Mouse (Mus musculus): ENCODE measurements at regions not wholly inside any gene's neighbourhood (a gene's known extent, or its start where the extent isn't known, plus 50 kb on each side); places are given as distances from the start of the nearest gene placed in this dataset.
"Not testable (repeated sequence)": the region's sequence is repeated elsewhere in the genome, so short reads cannot be mapped to it uniquely, and the experiment has no call there.

DNA sequence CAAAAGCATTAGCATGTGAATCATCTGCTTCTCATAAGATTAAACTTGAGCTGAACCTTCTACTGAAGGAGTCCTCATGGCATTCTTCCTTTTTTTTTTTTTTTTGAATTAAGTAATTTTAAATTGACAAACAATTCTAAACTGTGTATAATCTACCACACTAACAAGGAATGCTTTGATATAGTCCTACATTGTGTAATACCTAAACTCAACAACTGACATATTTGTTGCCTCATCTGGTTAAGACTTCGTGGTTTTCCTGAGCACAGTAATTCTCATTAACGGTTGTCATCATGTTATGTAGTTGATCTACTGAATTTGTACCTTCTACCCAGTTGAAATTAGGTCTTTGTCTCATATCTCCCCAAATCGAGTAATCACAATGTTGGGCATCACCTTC lies 83.9 kb upstream of the Hcrtr2 start:
- H3K4me2 ChIP-seq (ENCODE audit: insufficient read depth, low read depth, poor library complexity, severe bottlenecking) = no peak overlapping the region
- H3K9ac ChIP-seq (ENCODE audit: insufficient read depth, low read depth) = no peak overlapping the region
- dilution Hi-C loops (cut with MboI; ENCODE audit: extremely low pct_ligation_motif_present, extremely low pct_unique_long_range_greater_than_20kb, low sequenced_read_pairs) = no loop called here
- no peak for DNase-seq (ENCODE audit: extremely low read depth)
- in situ Hi-C loops (cut with MboI; ENCODE audit: low pct_ligation_motif_present, low pct_unique_long_range_greater_than_20kb, low sequenced_read_pairs) = no loop called here
- H3K79me2 ChIP-seq (replicated peaks; ENCODE audit: control insufficient read depth, extremely low read depth, insufficient read depth, poor library complexity, severe bottlenecking) = no peaks in the 10 kb centered on the region
- H3K27me3 ChIP-seq (replicated peaks) = no peaks in the 10 kb centered on the region
- H3K36me3 ChIP-seq (replicated peaks in 1 of 2; ENCODE audit: control insufficient read depth in 1 of 2, insufficient read depth in 1 of 2, low read length in 1 of 2) = no peaks in the 10 kb centered on the region
- no peak for TF ChIP-seq USF2 (conservative IDR thresholded peaks at IDR 0.05; ENCODE audit: low read depth, low read length)
- TF ChIP-seq E2F4 (IDR thresholded peaks at IDR 0.05; ENCODE audit: insufficient replicate concordance, low read depth, low read length) = no peak
- TF ChIP-seq HCFC1 (IDR thresholded peaks at IDR 0.05; ENCODE audit: low read depth, low read length) = no peak
- TF ChIP-seq RCOR1 (conservative IDR thresholded peaks at IDR 0.05; ENCODE audit: low read depth, low read length) = no peak
- TF ChIP-seq BHLHE40 (IDR thresholded peaks at IDR 0.05; ENCODE audit: low read depth, low read length) = no peak
- TF ChIP-seq PAX5 (IDR thresholded peaks at IDR 0.05; ENCODE audit: low read length) = no peak
- TF ChIP-seq MAZ (IDR thresholded peaks at IDR 0.05; ENCODE audit: low read depth, low read length) = no peak
- TF ChIP-seq TBP (conservative IDR thresholded peaks at IDR 0.05; ENCODE audit: low read depth, low read length) = no peak
- TF ChIP-seq POLR2AphosphoS2 (IDR thresholded peaks at IDR 0.05; ENCODE audit: low read depth, low read length) = no peak
- no peak for TF ChIP-seq MAX (IDR thresholded peaks at IDR 0.05; ENCODE audit: low read length)
- TF ChIP-seq CTCF (conservative IDR thresholded peaks at IDR 0.05 in 1 of 2, IDR thresholded peaks at IDR 0.05 in 1 of 2; ENCODE audit: low read depth in 2 of 2, low read length in 2 of 2) = no peak
- TF ChIP-seq ZNF384 (IDR thresholded peaks at IDR 0.05; ENCODE audit: low read depth, low read length) = no peak
- TF ChIP-seq ZC3H11A (IDR thresholded peaks at IDR 0.05; ENCODE audit: low read depth, low read length) = no peak
- TF ChIP-seq ELF1 (IDR thresholded peaks at IDR 0.05; ENCODE audit: low read depth, low read length) = no peak
- TF ChIP-seq MEF2A (IDR thresholded peaks at IDR 0.05; ENCODE audit: borderline replicate concordance, low read depth, low read length) = no peak
- TF ChIP-seq MXI1 (IDR thresholded peaks at IDR 0.05; ENCODE audit: low read depth, low read length) = no peak
- TF ChIP-seq MYC (IDR thresholded peaks at IDR 0.05; ENCODE audit: low read depth, low read length) = no peak
- H3K4me1 ChIP-seq (ENCODE audit: control insufficient read depth in 1 of 2, insufficient read depth in 2 of 2) = no peaks in the 10 kb centered on the region
- H3K27ac ChIP-seq (ENCODE audit: insufficient read depth, low read depth) = no peak overlapping the region
- H3K9me3 ChIP-seq (replicated peaks; ENCODE audit: low read length) = no peaks in the 10 kb centered on the region
- H3K4me3 ChIP-seq (replicated peaks in 1 of 3; ENCODE audit: low read depth in 2 of 3, low read length in 2 of 3, poor library complexity in 1 of 3) = no peak overlapping the region

DNA sequence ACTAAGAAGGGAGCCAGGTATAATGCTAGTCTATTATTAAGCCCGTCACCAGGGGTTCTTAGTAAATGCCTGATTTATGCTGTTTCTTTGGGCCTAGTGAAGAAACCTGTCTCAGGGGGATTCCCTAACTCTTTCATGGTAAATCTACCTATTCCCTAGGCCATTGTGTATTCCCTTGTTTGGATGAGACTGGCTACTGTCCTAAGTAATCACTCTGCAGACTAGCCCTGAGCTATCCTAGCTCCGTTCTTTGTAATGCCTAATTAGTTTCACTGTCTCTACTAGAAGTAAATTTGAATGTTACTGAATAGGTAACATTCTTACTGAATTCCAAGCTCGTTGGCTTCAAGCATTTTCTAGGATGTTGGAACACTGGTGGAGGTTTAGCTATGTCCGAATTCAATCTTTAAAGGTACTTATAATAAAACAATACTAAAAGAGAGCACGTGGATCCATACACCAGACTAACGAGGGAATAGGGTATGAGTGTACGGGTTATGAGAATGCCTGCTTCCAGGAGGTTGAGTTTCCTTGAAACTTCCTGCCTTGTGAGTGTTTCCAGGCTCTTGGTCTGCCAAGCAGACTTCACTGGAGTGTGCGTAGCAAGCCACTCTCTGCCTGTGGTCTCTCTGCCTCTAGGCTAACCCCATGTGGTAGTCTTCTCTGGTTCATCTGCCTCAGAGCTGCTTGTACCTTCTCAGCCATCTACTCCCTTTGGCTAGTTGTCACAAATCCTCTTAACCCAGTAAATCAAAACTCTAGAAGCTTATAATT lies 78.4 kb upstream of the Hcrtr2 start:
- H3K36me3 ChIP-seq (replicated peaks in 1 of 2; ENCODE audit: control insufficient read depth in 1 of 2, insufficient read depth in 1 of 2, low read length in 1 of 2); H3K9me3 ChIP-seq (replicated peaks; ENCODE audit: low read length); DNase-seq (ENCODE audit: extremely low read depth); H3K4me1 ChIP-seq (ENCODE audit: control insufficient read depth in 1 of 2, insufficient read depth in 2 of 2); H3K4me2 ChIP-seq (ENCODE audit: insufficient read depth, low read depth, poor library complexity, severe bottlenecking); H3K9ac ChIP-seq (ENCODE audit: insufficient read depth, low read depth); dilution Hi-C loops (cut with MboI; ENCODE audit: extremely low pct_ligation_motif_present, extremely low pct_unique_long_range_greater_than_20kb, low sequenced_read_pairs); H3K79me2 ChIP-seq (replicated peaks; ENCODE audit: control insufficient read depth, extremely low read depth, insufficient read depth, poor library complexity, severe bottlenecking); H3K27me3 ChIP-seq (replicated peaks); H3K27ac ChIP-seq (ENCODE audit: insufficient read depth, low read depth); H3K4me3 ChIP-seq (replicated peaks in 1 of 3; ENCODE audit: low read depth in 2 of 3, low read length in 2 of 3, poor library complexity in 1 of 3); in situ Hi-C loops (cut with MboI; ENCODE audit: low pct_ligation_motif_present, low pct_unique_long_range_greater_than_20kb, low sequenced_read_pairs): not testable (repeated sequence)
